Mouse (Mus musculus) liver, embryonic 16.5 days (tissue): ENCODE measurements around the gene Sun2. TPM values are rescaled to one million over a fixed set of nuclear protein-coding genes. Genes with fewer than 3 reads are reported as not detected.

Source experiments
- ATAC-seq: fragments of 200-750 bp; cut with Nextera tagmentation; 2 replicates; pipeline ENCODE4 v1.8.0; 2017; ENCODE audit warnings: low read depth, mild to moderate bottlenecking, moderate number of reproducible peaks, moderate library complexity
- H3K27ac ChIP-seq: fragments of 300-500 bp; sonication (generic); 2 replicates; pipeline ENCODE4 v1.5.1; 2014; ENCODE audit warnings: mild to moderate bottlenecking, low read length
- H3K27me3 ChIP-seq: fragments of 300-500 bp; sonication (generic); 2 replicates; pipeline ENCODE4 v1.6.1; 2014; ENCODE audit warnings: low read depth, low read length, mixed read lengths; ENCODE audit not compliant: control insufficient read depth, insufficient read depth
- H3K36me3 ChIP-seq: fragments of 300-500 bp; sonication (generic); 2 replicates; pipeline ENCODE4 v1.6.1; 2014; ENCODE audit warnings: mild to moderate bottlenecking; ENCODE audit not compliant: control insufficient read depth, insufficient read depth
- H3K4me1 ChIP-seq: fragments of 300-500 bp; sonication (generic); 2 replicates; pipeline ENCODE4 v1.6.1; 2014; ENCODE audit warnings: low read depth, low read length, mixed read lengths; ENCODE audit not compliant: control insufficient read depth
- H3K4me2 ChIP-seq: fragments of 300-500 bp; sonication (generic); 2 replicates; pipeline ENCODE4 v1.6.1; 2014; ENCODE audit warnings: low read depth, low read length, mixed read lengths
- H3K4me3 ChIP-seq: fragments of 300-500 bp; sonication (generic); 2 replicates; pipeline ENCODE4 v1.5.1; 2014; ENCODE audit warnings: low read depth, mild to moderate bottlenecking, low read length
- H3K9ac ChIP-seq: fragments of 300-500 bp; sonication (generic); 2 replicates; pipeline ENCODE4 v1.6.1; 2014; ENCODE audit warnings: low read depth, low read length
- H3K9me3 ChIP-seq: fragments of 300-500 bp; sonication (generic); replicated peaks from 2 replicates; pipeline ENCODE4 v1.6.1; 2016; ENCODE audit warnings: low read length; ENCODE audit not compliant: control insufficient read depth
- WGBS: fragments of 180-500 bp; shearing (Covaris S2); extraction: QIAGEN DNeasy Blood & Tissue Kit; methylation state at CpG from one replicate; pipeline ENCODE4 v1.1.7; 2014; ENCODE audit not compliant: insufficient replicate concordance; 5-methylcytosine and 5-hydroxymethylcytosine counted together
- polyA plus RNA-seq: library from polyadenylated mRNA; unstranded; fragments of >200 nt; fragmentation: Nextera tagmentation; extraction: Ambion mirVana; gene quantifications from 2 replicates; pipeline ENCODE4 v1.2.1, GENCODE M21; 2015

The Sun2 gene
- polyA plus RNA-seq, 1 experiment from 2014 or later, result 3.0 TPM

GRCm38 (mm10) chr15:79774117-79775027 lies 32.0 kb upstream of the Sun2 start:
- ATAC-seq, result peak; percentile 99
- WGBS, result under 1% methylated on average over 50 of the region's 50 CpGs
- Histone ChIP-seq H3K4me2 (peak overlapping the region; percentile 79), H3K4me1 (peaks cover 9% of the 10 kb centered on the region), H3K27me3 (no peaks in the 10 kb centered on the region), H3K9me3 (no peaks in the 10 kb centered on the region), H3K36me3 (no peaks in the 10 kb centered on the region), H3K9ac (peak overlapping the region; percentile 76), H3K27ac (no peak overlapping the region), H3K4me3 (peak overlapping the region; percentile 79)

- ATAC-seq, result no peak
- Histone ChIP-seq H3K9ac (no peak overlapping the region), H3K27ac (no peak overlapping the region), H3K4me2 (no peak overlapping the region), H3K9me3 (no peaks in the 10 kb centered on the region), H3K4me3 (no peak overlapping the region), H3K36me3 (no peaks in the 10 kb centered on the region), H3K27me3 (no peaks in the 10 kb centered on the region), H3K4me1 (peaks cover 9% of the 10 kb centered on the region)
- 72% methylated on average over 21 of the region's 21 CpGs for WGBS
These were observed 28.4 kb upstream of the Sun2 start for GRCm38 (mm10) chr15:79770629-79771240.

- Histone ChIP-seq H3K4me3 (no peak overlapping the region), H3K36me3 (no peaks in the 10 kb centered on the region), H3K4me1 (peaks cover under 1% of the 10 kb centered on the region), H3K4me2 (no peak overlapping the region), H3K27me3 (no peaks in the 10 kb centered on the region), H3K9ac (no peak overlapping the region), H3K9me3 (no peaks in the 10 kb centered on the region), H3K27ac (no peak overlapping the region)
- no peak for ATAC-seq
- 22% methylated on average over 6 of the region's 6 CpGs for WGBS
These were observed 26.0 kb upstream of the Sun2 start for GRCm38 (mm10) chr15:79768302-79768701.

- no peak for ATAC-seq
These were observed 25.1 kb upstream of the Sun2 start for GRCm38 (mm10) chr15:79767327-79767961.

DNA sequence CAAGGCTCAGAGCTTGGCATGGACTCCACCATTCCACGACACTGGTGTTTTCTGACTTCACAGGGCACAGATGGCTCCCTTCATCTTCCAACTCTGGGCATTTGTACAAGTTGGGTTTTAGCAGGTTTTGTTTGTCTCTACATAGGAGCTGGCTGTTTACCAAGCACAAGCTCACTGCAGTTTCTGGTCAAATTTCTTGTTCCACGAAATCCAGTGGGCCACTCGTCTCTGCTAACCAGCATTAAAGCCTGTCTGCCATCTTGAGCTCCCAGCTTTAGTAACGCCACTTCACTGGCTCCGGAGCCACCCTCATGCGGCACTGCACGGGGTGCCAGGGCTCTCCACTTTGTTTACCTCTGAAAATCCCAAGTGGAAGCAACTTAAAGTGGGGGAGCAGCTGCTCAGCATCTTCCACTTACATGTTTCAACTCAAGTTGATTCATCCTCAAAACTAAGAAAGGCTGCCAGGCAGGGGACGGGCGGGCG lies 24.3 kb upstream of the Sun2 start:
- Histone ChIP-seq H3K27ac (no peak overlapping the region), H3K9me3 (no peaks in the 10 kb centered on the region), H3K4me1 (no peaks in the 10 kb centered on the region; the same call in 1 of the 2 replicates), H3K4me3 (no peak overlapping the region), H3K4me2 (no peak overlapping the region), H3K27me3 (no peaks in the 10 kb centered on the region), H3K36me3 (no peaks in the 10 kb centered on the region), H3K9ac (no peak overlapping the region)
- no peak for ATAC-seq
- 77% methylated on average over 10 of the region's 10 CpGs for WGBS

More at GRCm38 (mm10) chr15:79767327-79767961, 25.1 kb upstream of the Sun2 start:
- WGBS, result 57% methylated on average over 16 of the region's 16 CpGs
- Histone ChIP-seq H3K9ac (no peak overlapping the region), H3K4me3 (no peak overlapping the region), H3K36me3 (no peaks in the 10 kb centered on the region), H3K27me3 (no peaks in the 10 kb centered on the region), H3K9me3 (no peaks in the 10 kb centered on the region), H3K4me2 (no peak overlapping the region), H3K4me1 (no peaks in the 10 kb centered on the region; the same call in 1 of the 2 replicates), H3K27ac (no peak overlapping the region)

DNA sequence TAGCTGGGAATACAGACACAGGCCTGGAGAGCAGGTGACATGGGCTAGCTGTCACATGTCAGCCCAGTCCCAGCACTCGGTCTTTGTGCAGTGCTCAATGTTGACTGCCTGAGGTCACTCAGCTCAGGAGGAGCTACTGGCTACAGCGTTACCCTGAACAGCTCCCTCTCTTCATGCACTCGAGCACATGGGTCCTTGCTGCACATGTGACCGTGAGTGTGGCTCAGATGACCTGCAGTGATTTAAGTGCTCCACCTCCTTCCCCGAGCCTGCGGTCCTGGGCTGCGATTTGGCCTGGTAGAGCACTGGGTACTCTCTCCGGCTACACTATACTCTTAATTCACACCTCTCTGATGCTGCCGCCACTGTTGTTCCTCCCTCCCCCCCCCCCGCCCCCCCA lies 23.8 kb upstream of the Sun2 start:
- no peak overlapping the region for H3K4me3 ChIP-seq
- no peak for ATAC-seq
- H3K27ac ChIP-seq, result no peak overlapping the region
- WGBS, result 58% methylated on average over 9 of the region's 10 CpGs
- H3K27me3 ChIP-seq, result no peaks in the 10 kb centered on the region
- no peak overlapping the region for H3K4me2 ChIP-seq
- no peaks in the 10 kb centered on the region for H3K9me3 ChIP-seq
- no peaks in the 10 kb centered on the region for H3K36me3 ChIP-seq
- H3K4me1 ChIP-seq, result no peaks in the 10 kb centered on the region; the same call in 1 of the 2 replicates
- no peak overlapping the region for H3K9ac ChIP-seq

DNA sequence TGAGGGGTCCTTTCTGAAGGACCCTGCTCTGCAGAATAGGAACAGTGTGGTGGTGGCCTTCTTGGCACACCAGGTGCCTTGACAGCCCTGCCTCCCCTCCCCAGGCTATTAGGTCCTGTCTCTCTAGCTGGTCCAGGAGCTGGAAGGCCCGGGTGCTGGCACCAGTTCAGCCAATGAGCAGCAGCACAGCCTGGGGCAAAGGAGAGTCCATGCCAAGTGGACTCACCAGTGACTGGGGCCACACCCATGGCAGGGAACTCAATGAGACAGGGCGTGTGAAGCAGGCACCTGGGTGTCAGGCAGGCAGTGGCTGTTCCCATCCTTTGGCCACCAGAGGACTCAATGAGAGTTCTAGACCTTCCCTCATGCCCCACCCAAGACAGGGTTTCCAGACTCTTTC lies 23.0 kb upstream of the Sun2 start:
- 53% methylated on average over 2 of the region's 2 CpGs for WGBS
- ATAC-seq, result no peak

GRCm38 (mm10) chr15:79764539-79765267 lies 22.4 kb upstream of the Sun2 start:
- Histone ChIP-seq H3K9ac (no peak overlapping the region), H3K4me1 (no peaks in the 10 kb centered on the region; the same call in 1 of the 2 replicates), H3K4me2 (no peak overlapping the region), H3K9me3 (no peaks in the 10 kb centered on the region), H3K4me3 (no peak overlapping the region), H3K27me3 (no peaks in the 10 kb centered on the region), H3K27ac (no peak overlapping the region), H3K36me3 (no peaks in the 10 kb centered on the region)
- ATAC-seq, result no peak
- WGBS, result 68% methylated on average over 11 of the region's 11 CpGs

More for the DNA sequence above, 23.0 kb upstream of the Sun2 start:
- Histone ChIP-seq H3K9ac (no peak overlapping the region), H3K27ac (no peak overlapping the region), H3K36me3 (no peaks in the 10 kb centered on the region), H3K4me1 (no peaks in the 10 kb centered on the region; the same call in 1 of the 2 replicates), H3K4me2 (no peak overlapping the region), H3K27me3 (no peaks in the 10 kb centered on the region), H3K9me3 (no peaks in the 10 kb centered on the region), H3K4me3 (no peak overlapping the region)
